Mouse (Mus musculus) cerebellum, adult 2 months (tissue): Measurements from ENCODE around the gene Lmo1.

Experiments used
- CTCF ChIP-seq: fragments of 200-500 bp; IDR thresholded peaks from 2 replicates; pipeline ENCODE4 v1.5.1; 2011; ENCODE audit warnings: low read depth, mild to moderate bottlenecking, control low read depth, low read length, moderate library complexity, borderline replicate concordance; ENCODE audit not compliant: insufficient read depth
- POLR2A ChIP-seq: fragments of 200-500 bp; IDR thresholded peaks from 2 replicates; pipeline ENCODE4 v1.6.1; 2011; ENCODE audit warnings: low read length, control low read depth, borderline replicate concordance; ENCODE audit not compliant: insufficient read depth

- TF ChIP-seq CTCF (no peak), POLR2A (no peak)
Measured at GRCm38 (mm10) chr7:109101167-109101566, 73.8 kb downstream of the Lmo1 start.
